Mouse (Mus musculus) kidney, postnatal 14 days (tissue): ENCODE measurements around the gene Pde4dip.

Source experiments
- DNase-seq: peaks from one replicate; pipeline ENCODE4 v3.0.0; 2022; ENCODE audit warnings: mixed read lengths

The Pde4dip gene

DNA sequence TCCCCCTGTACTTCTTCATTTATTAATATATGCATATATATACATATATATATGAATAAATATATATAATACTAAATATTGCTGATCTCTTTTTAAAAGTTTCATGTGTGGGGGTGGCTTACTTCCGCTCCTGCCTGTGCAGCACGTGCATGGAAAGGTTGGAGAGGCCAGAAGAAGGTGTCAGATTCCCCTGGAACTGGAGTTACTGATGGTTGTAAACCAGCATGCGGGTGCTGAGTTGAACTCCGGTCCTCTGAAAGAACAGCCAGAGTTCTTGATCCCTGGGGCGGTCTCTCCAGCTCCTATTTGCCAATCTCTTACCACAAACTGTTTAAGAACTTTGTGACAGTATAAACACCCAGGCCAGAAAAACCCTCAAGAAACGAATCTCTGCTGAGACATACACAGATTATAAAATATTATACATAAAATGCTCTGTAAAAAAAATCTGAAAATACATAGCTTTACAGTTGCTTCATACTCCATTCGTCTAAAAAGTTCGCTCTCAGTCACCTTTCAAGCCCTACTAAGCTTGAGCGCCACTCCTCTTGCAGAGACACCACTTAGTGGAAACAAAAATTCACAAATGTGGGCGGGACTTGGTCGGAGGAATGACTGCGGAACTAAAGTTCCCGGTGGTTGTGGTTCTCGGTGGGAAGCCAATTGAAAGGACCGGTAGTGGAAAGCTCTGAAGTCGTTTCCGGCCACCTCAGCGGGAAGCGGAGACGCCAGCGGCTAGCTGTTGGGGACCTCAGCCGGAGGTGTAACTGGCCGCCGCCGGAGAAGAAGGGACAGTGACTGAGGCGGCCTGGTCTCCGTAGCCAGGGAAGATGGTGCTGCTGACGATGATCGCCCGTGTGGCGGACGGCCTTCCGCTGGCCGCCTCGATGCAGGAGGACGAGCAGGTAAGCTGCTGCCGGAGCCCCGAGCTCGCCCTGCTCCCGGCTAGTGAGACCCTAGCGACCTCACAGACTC, 12.3 kb upstream of the Pde4dip start, which contains the start of gene Sec22b:
Gene Sec22b, plus strand, starts transcription at position 675 of the 975 bp plus-strand sequence.
- peak; percentile 93 for DNase-seq

GRCm38 (mm10) chr3:97898381-97898780, 9.9 kb upstream of the Pde4dip start:
- DNase-seq: no peak

- no peak for DNase-seq
Observed at GRCm38 (mm10) chr3:97894695-97895094, 6.2 kb upstream of the Pde4dip start.

DNA sequence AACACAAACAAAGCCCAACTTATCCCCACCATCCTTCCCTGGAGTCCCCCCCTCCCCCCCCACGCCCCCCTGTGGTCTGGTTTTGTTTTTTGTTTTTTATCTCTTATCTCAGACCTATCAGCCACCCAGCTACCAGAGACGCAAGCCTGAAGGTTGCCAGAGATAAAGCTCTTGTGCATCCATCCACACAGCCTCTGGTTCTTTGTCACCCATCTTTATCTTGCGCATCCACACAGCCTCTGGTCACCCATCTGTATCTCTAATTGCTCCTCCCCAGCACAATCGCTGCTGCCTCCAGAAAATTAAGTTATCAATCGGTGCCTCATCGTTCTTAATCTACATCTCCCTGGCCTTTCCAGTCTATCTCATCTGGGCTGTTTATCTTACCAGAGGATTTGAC, 1.7 kb upstream of the Pde4dip start:
- DNase-seq: no peak

DNA sequence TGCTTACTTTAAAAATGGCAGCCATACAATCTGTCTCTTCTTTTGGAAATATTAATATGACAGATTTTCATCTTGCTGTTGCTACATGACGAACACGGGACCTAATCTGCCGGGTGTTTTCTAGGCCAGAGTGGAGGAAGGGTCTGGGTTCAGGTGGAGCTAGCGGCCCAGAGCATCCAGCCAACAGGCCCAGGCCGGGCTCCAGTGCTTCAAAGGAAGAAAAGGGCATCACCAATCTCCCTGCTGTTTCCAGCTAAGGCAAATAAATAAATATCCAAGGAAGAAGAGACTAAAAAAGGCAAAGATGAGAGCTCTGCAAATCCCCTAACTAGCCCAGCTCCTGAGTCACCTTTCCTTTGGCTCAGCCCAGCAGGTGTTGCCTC, 731 bp downstream of the Pde4dip start:
- no peak for DNase-seq

GRCm38 (mm10) chr3:97881576-97881975, 6.9 kb downstream of the Pde4dip start:
- no peak for DNase-seq

DNA sequence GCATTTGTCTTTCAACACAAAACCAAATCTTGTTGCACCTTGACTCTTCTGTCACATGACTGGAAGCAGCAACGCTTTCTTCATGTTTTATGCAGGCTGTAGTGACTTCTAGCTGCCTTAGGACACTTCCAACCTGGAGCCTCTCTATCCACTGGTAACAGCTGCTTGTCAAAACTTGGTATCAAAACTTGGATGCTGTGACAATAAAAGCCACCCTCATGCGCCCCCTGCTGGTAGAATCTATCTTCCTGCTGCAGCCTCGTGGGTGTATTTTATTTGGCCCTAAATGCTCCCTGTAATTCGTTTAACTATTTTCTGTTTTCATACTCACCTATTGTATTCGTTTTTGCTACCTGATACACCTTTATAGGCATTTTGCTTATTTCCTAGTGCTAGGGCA, 9.3 kb downstream of the Pde4dip start:
- DNase-seq: peak; percentile 80

DNA sequence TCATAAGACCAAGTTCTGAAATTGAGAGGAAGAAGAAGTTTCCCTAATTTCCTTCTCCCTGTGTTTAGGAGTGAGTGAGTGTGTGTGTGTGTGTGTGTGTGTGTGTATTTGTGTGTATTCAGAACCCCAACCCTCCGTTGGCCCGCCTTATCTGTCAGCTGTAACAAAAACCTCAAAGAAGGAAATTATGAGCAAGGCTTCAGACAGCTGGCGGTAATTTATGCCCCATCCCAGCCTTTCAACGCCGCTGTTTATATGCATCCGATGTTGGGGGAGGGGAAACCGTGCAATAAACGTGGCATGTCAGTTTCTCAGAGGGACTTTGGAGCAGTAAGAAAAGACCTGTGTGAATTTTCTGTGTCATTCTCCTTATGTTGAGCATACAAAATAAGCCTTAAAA, 12.2 kb downstream of the Pde4dip start:
- DNase-seq: no peak

- DNase-seq: no peak
Observed at GRCm38 (mm10) chr3:97874777-97875176, 13.7 kb downstream of the Pde4dip start.

DNA sequence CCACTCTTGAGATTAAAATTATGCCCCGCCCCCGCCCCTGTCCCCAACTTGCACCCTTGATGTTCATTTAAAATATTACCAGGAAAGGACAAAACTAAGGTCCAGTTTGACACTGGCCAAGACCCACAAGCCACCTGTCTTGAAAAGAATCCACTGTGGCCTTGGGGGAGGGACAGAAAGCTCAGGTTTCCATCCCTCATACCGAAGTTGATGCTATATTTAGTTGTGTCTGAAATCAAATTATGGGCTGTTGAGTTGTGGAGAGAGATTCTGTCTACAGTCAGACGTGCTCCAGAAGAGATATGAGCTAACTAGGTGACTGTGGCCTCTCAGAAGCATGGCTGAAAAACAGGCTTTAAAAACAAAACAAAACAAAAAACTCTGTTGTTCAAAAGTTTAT, 18.8 kb downstream of the Pde4dip start:
- no peak for DNase-seq

DNA sequence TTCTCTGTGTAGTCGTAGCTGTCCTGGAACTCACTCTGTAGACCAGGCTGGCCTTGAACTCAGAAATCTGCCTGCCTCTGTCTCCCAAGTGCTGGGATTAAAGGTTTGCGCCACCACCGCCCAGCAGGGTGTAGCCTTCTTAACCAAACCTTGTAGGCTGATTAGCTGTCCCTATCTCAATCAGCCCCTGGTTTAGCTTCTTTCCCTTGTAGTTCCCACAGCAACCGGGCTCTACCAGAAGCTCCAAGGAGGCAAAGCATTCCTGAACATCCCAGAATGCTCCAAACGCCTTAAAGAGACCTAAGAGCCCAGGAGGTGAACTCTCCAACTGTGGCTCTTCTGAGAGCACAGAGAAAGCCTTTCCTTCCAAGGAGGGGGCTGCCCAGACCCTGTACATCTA, 19.8 kb downstream of the Pde4dip start:
- no peak for DNase-seq

GRCm38 (mm10) chr3:97868024-97868689, 20.4 kb downstream of the Pde4dip start:
- DNase-seq: peak; percentile 72

DNA sequence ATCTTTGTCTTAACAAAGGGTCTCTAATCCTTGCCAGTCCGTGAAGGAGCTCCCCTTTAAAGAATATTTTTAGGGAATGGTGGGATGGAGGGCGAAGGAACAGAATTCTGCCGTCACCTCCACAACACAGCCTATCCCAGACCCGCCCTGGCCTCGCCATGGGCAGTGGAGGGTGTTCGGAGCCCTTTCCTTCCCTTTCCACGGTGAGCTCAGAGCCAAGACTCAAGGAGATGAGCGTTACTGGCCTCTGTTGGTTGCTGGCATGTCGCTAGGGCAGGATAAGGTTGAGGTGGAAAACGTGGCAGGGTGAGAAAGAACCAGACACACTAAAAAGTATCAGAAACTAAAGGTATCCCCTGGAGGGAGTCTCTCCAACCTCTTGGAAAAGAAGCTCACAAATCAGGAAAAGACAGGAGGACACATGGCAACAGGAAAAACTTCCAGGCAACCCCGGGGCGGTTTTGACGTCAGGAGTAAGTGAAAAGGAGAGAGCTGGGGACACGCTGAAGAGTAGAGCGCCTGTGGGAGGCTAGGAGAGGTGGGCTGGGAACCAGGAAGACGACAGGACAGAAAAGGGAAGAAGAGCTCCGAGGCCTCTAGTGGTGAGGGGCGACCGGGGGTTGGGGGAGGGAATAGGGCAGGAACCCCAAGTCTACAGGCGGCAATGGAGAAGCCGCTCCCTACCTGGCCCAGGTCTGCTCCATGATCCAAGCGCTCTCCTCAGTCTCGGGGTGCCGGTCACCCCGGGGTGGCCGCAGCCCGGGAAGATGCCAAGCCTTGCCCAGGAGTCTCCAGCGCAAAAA, 21.1 kb downstream of the Pde4dip start:
- DNase-seq: no peak

DNA sequence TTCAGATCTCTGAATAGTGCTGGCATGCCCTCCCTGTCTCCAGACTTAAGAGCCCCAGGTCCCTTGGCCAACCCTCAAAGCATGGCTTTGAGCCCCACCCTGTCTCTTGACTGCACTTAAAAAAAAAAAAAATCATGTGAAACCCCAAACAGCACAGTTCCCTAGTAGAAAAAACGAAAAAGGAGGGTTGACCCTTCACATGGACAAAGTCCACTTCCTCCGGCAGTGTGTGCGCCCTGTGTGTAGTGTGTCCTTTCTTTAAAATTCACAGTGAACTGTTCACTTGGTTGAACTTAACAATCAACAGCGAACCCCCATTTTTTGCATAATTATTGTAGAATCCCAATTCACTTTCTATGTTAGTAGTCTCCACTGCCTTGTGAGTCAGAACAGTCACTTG, 21.8 kb downstream of the Pde4dip start:
- DNase-seq: no peak

DNA sequence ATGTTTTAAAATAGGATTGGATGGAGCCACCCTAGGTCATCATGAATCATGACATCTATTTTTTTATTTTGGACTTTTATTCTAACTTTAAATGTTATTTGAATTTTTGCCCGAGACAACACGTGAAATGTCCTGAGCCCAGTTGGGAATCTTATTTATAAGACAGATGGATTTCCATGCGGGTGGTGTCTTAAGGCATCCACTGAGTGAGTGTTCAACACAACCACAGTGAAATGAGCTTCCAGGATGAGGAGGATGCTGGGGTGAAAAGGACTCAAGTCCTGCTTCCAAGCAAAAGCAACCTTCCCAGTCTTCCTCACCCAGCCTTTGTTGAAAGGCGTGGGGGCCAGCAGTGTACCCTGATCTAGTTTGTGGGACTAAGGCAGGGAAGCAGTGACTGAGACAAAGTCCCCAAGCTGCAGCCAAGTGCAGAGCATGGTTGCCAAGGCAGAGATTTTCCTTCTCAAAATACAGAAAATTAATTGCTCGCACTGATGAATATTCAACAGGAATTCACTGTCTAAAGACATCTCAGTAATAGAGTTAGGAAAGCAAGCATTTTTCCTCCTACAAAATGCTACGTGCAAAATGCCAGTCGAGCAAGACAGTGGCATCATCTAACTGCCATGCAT, 27.6 kb downstream of the Pde4dip start:
- no peak for DNase-seq

- no peak for DNase-seq
Observed at GRCm38 (mm10) chr3:97859400-97859799, 29.1 kb downstream of the Pde4dip start.

DNA sequence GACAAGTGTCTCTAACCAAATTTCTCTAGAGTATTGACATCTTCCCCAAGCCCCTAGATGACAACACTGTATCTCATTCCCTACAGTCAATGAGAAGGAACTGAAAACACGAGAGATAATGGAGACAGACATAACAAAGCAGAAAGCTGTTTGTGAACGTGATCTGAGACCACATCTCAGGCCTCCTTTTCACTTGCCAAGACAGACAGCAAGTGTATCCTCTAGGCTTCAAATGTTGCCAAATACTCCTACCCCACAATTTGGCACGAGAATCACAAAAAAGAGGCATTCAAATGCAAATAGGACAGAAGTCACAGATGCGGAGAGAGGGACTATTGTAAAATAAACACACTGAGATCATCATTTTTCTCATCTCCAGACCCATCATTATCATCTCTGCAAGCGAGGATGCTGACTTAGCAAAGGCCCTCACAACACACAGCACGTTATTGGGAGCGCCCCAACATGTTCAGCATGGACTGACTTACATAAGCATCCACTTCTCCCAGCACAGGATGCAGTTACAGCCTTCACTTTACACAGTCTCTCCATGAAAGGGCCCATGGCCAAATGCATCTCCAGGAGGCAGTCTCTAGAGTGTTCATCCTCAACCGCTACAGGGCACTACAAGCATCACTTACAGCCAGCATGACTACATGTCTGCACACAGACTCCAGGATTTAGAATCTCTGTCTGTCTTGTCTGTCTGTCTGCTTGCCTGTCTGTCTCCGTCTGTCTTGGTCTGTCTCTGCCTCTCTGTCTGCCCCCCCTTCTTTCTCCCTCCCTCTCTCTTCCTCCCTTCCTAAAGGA, 33.7 kb downstream of the Pde4dip start:
- no peak for DNase-seq

- no peak for DNase-seq
Observed at GRCm38 (mm10) chr3:97851803-97852202, 36.7 kb downstream of the Pde4dip start.

DNA sequence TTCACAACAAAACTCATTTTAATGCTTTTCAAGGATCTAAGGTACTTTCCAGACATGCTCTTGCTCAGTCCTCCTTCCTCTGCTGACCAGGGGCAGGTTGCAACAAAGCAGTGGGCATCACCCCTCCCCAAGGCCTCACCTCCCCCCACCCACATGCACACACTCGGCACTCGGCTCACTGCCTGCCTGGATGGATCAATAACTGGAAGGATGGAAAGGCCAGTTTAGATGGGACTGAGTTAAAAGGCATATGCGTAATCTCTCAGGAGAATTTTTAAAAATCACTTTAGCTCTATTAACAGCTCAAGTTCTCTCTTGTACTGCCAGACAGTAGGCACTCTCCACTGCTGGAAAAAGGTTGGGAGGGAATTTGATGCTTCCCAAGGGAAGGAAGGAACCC, 40.9 kb downstream of the Pde4dip start:
- DNase-seq: no peak

DNA sequence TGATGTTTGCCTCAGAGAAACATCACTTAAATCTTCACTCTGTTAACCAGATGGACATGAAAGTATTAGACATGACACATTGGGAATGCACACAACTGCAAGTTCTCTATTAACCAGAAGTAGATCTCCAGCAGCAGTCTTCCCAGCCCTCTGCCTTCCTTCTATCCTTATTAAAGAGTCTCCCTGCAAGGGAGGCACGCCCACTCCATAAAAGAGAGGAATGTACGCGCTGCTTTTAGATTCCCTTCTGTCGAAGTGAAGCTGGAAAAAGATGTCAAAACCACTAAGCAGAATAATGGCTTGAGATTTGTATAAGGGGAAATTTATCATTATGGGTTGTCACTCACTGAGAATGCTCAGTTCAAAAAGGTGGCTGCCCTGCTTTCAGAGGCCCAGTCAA, 42.1 kb downstream of the Pde4dip start:
- no peak for DNase-seq

GRCm38 (mm10) chr3:97844821-97845201, 43.7 kb downstream of the Pde4dip start:
- DNase-seq: no peak
